Mouse (Mus musculus): ENCODE measurements around the gene Hist1h2ad. TPM values are rescaled to one million over a fixed set of nuclear protein-coding genes. Genes with fewer than 3 reads are reported as not detected.

Hist1h2ad gene
- total RNA-seq, 1 experiment from 2014 or later, result 3.8 TPM

Other genes starting within 250 kb of the Hist1h2ad start
- gene Zfp322a, start 205.2 kb upstream of the Hist1h2ad start, total RNA-seq (2023), result 13.3 TPM
- 15.9 TPM for gene Abt1, start 150.5 kb upstream of the Hist1h2ad start, total RNA-seq (2023)
- gene Btn1a1, start 108.5 kb upstream of the Hist1h2ad start, total RNA-seq (2023), result not detected
- not detected for gene Btn2a2, start 85.5 kb upstream of the Hist1h2ad start, total RNA-seq (2023)
- 147 TPM for gene Hist1h4h, start 43.3 kb upstream of the Hist1h2ad start, total RNA-seq (2023)
- 24.7 TPM for gene Hist1h2af, start 40.5 kb upstream of the Hist1h2ad start, total RNA-seq (2023)
- gene Hist1h3g, start 39.0 kb upstream of the Hist1h2ad start, total RNA-seq (2023), result 2.3 TPM
- gene Hist1h2bh, start 31.0 kb upstream of the Hist1h2ad start, total RNA-seq (2023), result 5.5 TPM
- gene Hist1h3f, start 30.3 kb upstream of the Hist1h2ad start, total RNA-seq (2023), result 48.1 TPM
- gene Hist1h4f, start 22.7 kb upstream of the Hist1h2ad start, total RNA-seq (2023), result 42.3 TPM
- gene Hist1h1d, start 21.1 kb upstream of the Hist1h2ad start, total RNA-seq (2023), result 5.2 TPM
- gene Hist1h3e, start 12.0 kb upstream of the Hist1h2ad start, total RNA-seq (2023), result 91.9 TPM
- gene Hist1h2ae, start 3.2 kb upstream of the Hist1h2ad start, total RNA-seq (2023), result 7.8 TPM
- 110 TPM for gene Hist1h2bg, start 3.0 kb upstream of the Hist1h2ad start, total RNA-seq (2023)
- gene Hist1h2bf, start 185 bp upstream of the Hist1h2ad start, total RNA-seq (2023), result 40.8 TPM
- 3.4 TPM for gene Hist1h3d, start 1.4 kb downstream of the Hist1h2ad start, total RNA-seq (2023)
- gene Hist1h4d, start 7.2 kb downstream of the Hist1h2ad start, total RNA-seq (2023), result 86.8 TPM
- 8.4 TPM for gene Hist1h2be, start 46.7 kb downstream of the Hist1h2ad start, total RNA-seq (2023)
- 82.2 TPM for gene Hist1h1e, start 48.2 kb downstream of the Hist1h2ad start, total RNA-seq (2023)
- gene Hist1h2ac, start 109.6 kb downstream of the Hist1h2ad start, total RNA-seq (2023), result 3.4 TPM
- gene Hist1h2bc, start 109.8 kb downstream of the Hist1h2ad start, total RNA-seq (2023), result 5.1 TPM
- not detected for gene Hist1h1t, start 121.4 kb downstream of the Hist1h2ad start, total RNA-seq (2023)
- gene Hist1h4c, start 124.1 kb downstream of the Hist1h2ad start, total RNA-seq (2023), result 75.4 TPM
- gene Hfe, start 136.5 kb downstream of the Hist1h2ad start, total RNA-seq (2023), result 1.5 TPM
- 504 TPM for gene Hist1h1c, start 164.4 kb downstream of the Hist1h2ad start, total RNA-seq (2023)
- gene Hist1h3c, start 171.2 kb downstream of the Hist1h2ad start, total RNA-seq (2023), result 5.8 TPM
- gene Hist1h2bb, start 172.4 kb downstream of the Hist1h2ad start, total RNA-seq (2023), result 23.9 TPM
- 30.2 TPM for gene Hist1h2ab, start 176.7 kb downstream of the Hist1h2ad start, total RNA-seq (2023)
- gene Hist1h3b, start 177.9 kb downstream of the Hist1h2ad start, total RNA-seq (2023), result 33.8 TPM
- 27.7 TPM for gene Hist1h4b, start 182.6 kb downstream of the Hist1h2ad start, total RNA-seq (2023)
- 63.7 TPM for gene Hist1h4a, start 186.8 kb downstream of the Hist1h2ad start, total RNA-seq (2023)
- 96.6 TPM for gene Hist1h3a, start 188.0 kb downstream of the Hist1h2ad start, total RNA-seq (2023)
- gene Hist1h1a, start 189.3 kb downstream of the Hist1h2ad start, total RNA-seq (2023), result 18.2 TPM
- not detected for gene Trim38, start 195.5 kb downstream of the Hist1h2ad start, total RNA-seq (2023)
- not detected for gene Slc17a2, start 232.6 kb downstream of the Hist1h2ad start, total RNA-seq (2023)